Mouse (Mus musculus): ENCODE results near the gene Mycbpap. TPM values are rescaled to one million over a fixed set of nuclear protein-coding genes. Genes with fewer than 3 reads are reported as not detected.

The Mycbpap gene
- total RNA-seq, 2 experiments from 2014 or later = 7.4 to 12.4 TPM

DNA sequence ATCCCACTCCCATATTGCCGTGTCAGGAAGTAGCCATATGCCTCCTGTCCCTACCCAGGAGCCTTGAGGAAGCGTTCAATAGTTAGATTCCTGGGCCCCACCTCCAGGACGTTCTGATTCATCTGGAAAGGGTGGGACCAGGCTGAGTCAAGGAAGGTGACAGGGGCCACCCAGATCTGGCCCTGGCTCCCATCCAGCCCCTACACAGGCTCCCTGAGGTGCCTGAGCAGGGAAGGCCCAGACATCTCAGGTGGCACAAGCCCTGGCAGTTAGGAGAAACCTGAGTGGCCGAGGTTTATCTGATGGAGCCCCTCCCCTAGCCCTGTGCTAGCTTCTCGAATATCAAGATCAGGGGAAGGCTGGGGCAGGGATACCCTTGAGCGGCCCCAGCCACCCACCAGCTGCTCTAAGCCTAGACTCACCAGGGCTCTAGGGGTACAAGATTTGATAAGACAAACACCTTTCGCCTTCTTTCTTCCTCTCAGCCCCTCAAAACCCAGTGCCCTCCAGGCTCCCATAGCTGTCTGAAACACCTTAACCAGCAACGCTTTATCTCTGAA, 17.3 kb upstream of the Mycbpap start:
- DNase-seq (ENCODE audit: low spot score in 2 of 2) = no peak

- DNase-seq (ENCODE audit: low spot score in 2 of 2) = no peak
These were observed 11.6 kb upstream of the Mycbpap start for GRCm38 (mm10) chr11:94533171-94533570.

DNA sequence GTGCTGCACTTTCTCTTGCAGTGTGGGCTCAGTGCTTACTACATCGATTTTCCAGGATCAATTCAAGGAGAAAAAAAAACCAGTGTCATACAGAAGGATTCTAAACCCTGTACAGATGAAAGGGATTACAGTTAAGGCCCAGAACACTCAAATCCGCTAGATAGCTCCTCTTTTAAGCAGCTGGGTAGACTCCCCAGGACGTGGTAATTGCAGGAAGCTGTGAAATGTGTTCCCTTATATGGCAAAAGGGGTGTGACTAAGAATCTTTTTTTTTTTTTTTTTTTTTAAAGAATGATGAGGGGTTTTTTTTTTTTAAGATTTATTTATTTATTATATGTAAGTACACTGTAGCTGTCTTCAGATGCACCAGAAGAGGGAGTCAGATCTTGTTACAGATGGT, 7.3 kb upstream of the Mycbpap start:
- no peak for DNase-seq (ENCODE audit: low spot score in 2 of 2)

GRCm38 (mm10) chr11:94526171-94526879, 4.8 kb upstream of the Mycbpap start:
- DNase-seq (ENCODE audit: low spot score in 2 of 2) = no peak

GRCm38 (mm10) chr11:94513452-94513851, 8.1 kb downstream of the Mycbpap start:
- DNase-seq (ENCODE audit: low spot score in 2 of 2) = no peak

DNA sequence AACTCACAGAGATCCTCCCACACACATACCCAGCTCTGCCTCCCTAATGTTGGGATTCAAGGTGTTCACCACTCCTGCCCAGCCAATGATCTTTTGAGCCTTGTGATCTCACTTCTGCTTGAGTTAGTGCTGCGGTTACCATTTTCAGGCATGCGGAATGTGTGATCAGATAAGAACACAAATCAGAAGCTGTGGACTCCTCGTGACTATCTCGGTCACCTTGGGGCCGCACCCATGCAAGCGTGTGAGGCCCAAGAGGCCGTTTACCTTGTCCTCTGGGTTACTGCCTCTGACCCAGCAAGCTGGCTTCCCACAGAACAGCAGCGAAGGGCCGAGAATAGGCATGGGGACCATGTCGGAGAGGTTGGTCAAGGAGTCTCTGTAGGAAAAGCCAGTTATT, 12.6 kb downstream of the Mycbpap start:
- no peak for DNase-seq (ENCODE audit: low spot score in 2 of 2)

DNA sequence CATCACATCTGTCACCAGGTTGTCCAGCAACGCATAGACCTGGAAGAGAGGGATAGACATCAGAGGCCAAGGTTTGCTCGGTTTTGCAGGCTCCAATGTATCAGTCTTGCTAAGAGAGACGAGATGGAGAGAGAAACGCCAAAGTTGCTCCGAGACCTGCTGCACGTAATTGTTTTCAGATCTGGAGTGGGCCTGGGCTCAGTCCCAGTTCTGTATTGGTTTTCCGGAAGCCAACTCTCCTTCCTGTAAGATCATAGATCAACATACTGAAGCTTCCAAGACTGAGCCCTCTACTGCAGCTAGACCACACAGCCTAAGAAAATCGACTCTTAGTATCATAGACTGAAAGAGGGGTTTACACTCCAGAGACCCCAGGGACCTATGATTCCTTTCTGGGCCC, 20.1 kb downstream of the Mycbpap start:
- DNase-seq (ENCODE audit: low spot score in 2 of 2) = no peak

- no peak for DNase-seq (ENCODE audit: low spot score in 2 of 2)
These were observed 21.2 kb downstream of the Mycbpap start for GRCm38 (mm10) chr11:94500362-94500761.

GRCm38 (mm10) chr11:94499661-94500152, 21.8 kb downstream of the Mycbpap start, which contains the start of gene Epn3:
Gene Epn3 (minus strand): TSS chr11:94499974.
- peak in 1 of 2 experiments; percentile 31 for DNase-seq (ENCODE audit: low spot score in 2 of 2)

- DNase-seq (ENCODE audit: low spot score in 2 of 2) = no peak
These were observed 22.5 kb downstream of the Mycbpap start for GRCm38 (mm10) chr11:94499035-94499434.

DNA sequence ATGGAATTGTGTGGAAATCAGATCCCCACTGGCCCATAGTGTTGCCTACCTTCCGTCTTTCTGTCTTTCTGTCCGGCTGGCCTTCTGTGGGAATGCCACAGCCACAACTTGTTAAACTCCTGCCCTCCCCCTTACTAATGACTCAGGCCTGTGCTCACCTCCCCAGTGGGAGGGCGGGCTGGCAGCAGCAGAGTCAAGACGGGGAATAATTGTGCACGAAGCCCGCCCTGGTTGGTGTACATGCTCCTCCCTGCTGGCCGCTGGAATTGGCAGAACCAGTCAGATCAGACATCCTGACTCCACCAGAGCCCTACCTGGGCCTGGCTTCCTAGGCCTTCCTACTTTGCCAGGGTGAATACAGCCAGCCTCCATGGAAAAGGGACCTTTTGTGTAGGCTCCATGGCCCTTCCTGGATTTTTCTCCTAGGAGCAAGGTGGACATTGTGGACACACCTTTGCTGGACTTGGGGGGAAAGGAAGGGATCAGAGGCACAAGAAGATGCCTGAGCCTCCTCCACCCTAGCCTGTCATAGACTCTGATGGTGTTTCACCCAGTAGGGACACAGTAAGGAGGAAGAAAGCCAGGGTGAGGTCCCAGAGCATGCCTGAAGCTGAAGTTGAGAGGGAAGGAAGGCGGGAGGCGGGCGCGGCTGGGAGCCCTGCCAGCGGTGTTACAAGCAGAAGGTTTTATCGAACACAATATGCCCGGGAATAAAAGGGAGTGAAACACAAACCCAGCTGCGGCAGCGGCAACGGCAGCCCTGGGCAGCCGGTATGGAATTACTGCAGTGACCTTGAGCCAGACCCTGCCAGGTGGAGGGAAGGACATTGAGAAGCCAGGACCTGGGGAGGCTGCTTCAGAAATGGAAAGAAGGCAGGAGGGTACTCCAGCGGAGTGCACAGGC, 23.2 kb downstream of the Mycbpap start:
- peak in 1 of 2 experiments; percentile 59 for DNase-seq (ENCODE audit: low spot score in 2 of 2)

- peak in 1 of 2 experiments; percentile 36 for DNase-seq (ENCODE audit: low spot score in 2 of 2)
These were observed 26.1 kb downstream of the Mycbpap start for GRCm38 (mm10) chr11:94495415-94495814.

DNA sequence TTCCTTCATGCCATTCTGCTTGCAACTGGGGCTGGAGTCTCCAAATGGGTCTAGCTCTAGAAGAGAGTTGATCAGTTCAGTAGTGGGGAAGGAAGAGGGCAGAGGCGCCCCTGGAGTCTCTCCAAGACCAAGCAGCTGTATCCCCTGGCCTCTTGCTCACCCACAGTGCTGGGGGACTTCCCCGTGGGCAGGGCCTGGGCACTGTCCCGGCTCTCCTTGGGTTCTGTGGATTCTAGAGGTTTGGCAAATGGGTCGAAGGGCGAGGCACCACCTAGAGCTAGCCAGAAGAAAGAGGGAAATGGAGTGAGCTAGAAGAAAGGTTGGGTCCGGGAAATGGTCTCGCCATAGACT, 29.8 kb downstream of the Mycbpap start:
- DNase-seq (ENCODE audit: low spot score in 2 of 2) = no peak

DNA sequence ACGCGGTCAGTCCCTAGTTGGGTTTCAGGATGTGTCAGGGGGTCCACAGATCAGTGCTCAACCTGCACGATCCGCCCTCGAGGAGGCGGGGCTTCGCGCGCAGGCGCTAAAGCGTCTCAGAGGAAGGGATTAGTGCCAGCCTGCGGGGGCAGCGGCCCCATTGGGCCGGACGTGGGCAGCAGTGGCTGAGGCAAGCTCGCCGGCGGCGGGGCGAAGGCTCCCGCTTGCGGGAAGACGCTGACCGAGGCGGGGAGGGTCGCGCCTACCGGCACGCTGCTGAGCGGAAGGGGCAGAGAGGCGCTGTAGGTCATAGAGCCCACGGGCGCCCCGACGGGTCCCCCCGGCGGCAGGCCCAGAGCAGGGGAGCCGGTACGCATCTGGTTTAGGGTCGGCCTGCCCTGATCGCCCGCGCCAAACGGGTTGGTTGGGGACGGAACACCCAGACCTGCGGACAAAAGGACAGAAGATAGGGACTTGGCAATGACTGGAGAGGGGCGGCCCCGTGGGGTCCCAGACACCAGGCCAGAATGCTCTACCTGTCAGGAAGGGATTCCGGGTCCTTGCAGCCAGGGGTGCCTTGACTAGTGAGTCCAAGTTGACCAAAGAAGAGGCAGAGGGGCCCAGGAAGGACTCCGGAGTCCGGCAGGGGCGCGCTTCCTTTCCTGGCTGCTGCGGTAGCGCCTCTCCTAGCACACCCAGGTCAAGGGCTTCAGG, 30.4 kb downstream of the Mycbpap start:
- peak in 1 of 2 experiments; percentile 15 for DNase-seq (ENCODE audit: low spot score in 2 of 2)

- DNase-seq (ENCODE audit: low spot score in 2 of 2) = no peak
These were observed 31.8 kb downstream of the Mycbpap start for GRCm38 (mm10) chr11:94489745-94490144.

DNA sequence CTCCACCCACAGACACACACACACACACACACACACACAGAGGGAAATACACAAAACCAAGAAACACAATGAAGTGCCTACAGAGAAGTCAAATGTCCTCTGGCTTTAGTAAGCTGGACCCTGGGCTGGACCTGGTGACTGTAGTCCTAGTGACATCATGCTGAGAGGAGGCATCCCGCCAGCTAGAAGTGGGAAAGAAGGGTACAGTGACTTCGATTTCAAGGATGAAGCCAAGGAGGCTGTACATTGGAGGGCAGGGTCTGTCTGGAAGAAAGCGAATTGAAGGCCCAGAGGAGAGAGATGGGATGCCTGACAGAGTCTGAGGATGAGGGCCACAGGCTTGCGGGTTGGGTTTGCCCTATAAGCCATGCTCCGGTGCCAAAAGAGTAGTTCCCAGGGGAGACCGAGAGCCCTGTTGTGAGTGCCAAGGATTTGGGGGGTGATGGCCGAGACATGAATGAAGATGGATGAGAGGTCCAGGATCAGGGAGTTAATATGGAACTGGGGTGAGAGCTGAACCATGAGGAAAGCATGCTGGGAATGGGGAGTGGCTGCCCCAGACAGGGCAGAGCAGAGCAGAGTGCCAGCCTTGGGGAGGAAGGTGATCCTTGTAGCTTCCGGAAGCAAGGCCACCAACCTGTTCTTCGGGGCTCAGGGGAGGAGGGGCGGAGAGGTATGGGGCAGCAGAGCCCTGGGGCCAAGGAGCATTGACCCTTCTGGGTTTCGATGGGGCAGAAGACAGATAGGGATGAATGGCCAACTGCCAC, 32.6 kb downstream of the Mycbpap start:
- DNase-seq (ENCODE audit: low spot score in 2 of 2) = no peak

GRCm38 (mm10) chr11:94486001-94486400, 35.5 kb downstream of the Mycbpap start, which contains the start of gene Spata20:
Gene Spata20 (minus strand): TSS chr11:94486179.
- DNase-seq (ENCODE audit: low spot score in 2 of 2) = peak; percentile 89 to 90

DNA sequence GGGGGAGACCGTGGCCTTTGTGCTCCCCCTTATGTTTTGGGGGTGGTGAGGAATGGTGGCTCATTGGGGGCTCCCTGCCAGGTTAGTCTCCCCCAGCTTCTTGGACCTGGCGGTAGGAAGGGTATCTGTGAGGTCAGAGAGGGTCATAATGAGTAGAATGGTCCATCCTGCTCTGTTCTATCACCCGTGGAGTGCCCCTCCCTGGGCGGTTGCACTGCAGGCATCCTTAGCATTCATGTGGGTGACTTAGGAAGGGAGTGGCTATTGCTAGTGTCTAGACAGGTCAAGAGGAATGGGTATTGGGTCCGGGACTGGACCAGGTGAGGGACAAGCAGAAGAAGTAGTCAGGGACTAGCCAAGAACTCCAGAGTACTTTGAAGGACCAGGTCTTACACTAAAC, 36.3 kb downstream of the Mycbpap start:
- no peak for DNase-seq (ENCODE audit: low spot score in 2 of 2)

DNA sequence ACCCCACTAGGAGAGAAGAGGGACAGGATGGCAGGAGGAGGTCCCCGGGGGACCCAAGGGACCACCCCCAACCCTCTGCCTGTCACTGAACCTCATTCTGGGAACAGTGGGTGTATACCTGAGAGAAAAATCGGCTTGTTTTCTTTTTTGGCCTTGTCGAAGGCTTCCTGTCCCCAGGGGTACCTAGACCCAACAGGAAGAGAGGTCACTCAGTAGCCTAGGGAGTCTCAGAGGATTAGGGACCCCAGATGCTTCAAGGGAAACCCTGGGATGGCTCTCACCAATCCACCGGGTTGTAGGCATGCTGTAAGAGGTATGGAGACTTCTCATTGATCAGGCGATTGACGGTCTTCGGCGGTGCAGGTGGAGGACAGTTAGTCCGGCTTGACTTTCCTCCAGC, 36.9 kb downstream of the Mycbpap start:
- no peak for DNase-seq (ENCODE audit: low spot score in 2 of 2)

DNA sequence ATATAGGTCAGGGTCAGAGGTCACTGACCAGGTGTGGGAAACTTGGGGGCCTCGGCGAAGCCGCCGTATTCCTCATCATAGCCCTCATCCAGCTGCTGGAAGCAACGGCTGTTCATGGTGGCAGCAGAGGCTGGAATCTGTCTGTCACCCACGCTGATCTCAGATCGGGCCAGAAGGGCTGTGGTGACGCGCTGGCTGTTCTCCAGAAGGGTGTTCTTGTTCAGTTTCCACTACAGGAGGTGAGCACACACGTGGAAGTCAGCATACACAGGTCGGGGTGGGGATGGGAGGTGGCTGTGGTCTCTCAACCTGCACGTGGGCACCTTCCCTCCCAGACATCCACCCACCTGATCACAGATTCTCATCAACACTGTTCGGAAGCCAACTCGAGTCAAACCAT, 37.6 kb downstream of the Mycbpap start:
- no peak for DNase-seq (ENCODE audit: low spot score in 2 of 2)
